Mouse (Mus musculus): ENCODE measurements at regions not wholly inside any gene's neighbourhood (a gene's known extent, or its start where the extent isn't known, plus 50 kb on each side); places are given as distances from the start of the nearest gene placed in this dataset.

DNA sequence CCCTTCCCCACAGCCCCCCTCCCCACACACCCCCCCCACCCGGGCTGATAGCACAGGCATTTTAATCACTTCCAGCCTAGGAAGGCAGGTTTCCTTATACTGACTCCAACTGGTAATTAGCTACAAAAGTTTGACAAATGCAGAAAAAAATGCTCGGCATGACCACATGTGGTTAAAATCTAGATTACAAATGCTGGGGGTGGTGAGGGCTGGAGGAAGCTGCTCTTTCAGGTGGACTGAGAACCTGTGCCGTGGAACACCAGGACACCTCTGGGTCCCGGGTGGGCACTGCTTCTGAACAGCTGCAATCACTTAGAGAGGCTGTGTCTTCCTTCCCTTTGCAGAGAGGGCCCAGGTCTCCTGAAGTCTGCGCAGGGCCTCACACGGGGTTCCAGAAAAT, 358.7 kb downstream of the Nuak1 start:
- DNase-seq (ENCODE audit: low spot score) (no peak), ATAC-seq (ENCODE audit: extremely low read depth, insufficient number of reproducible peaks, low FRiP score, poor library complexity, severe bottlenecking) (no peak)
- TF ChIP-seq GATA1 (IDR thresholded peaks at IDR 0.05; ENCODE audit: borderline replicate concordance, low read length) (no peak), TAL1 (conservative IDR thresholded peaks at IDR 0.05; ENCODE audit: low read depth, low read length) (no peak), CTCF (IDR thresholded peaks at IDR 0.05; ENCODE audit: low read depth, low read length) (no peak), GATA2 (IDR thresholded peaks at IDR 0.05; ENCODE audit: borderline replicate concordance, low read depth, low read length) (no peak), POLR2AphosphoS5 (IDR thresholded peaks at IDR 0.05; ENCODE audit: insufficient replicate concordance, low read depth, low read length) (no peak)
- Histone ChIP-seq H3K4me1 (ENCODE audit: insufficient read depth, low read depth, low read length) (no peaks in the 10 kb centered on the region), H3K9me3 (replicated peaks) (peaks cover 50% of the 10 kb centered on the region), H3K27me3 (ENCODE audit: insufficient read depth, low read length) (no peaks in the 10 kb centered on the region), H3K4me3 (ENCODE audit: low read depth, low read length) (no peak overlapping the region), H3K36me3 (replicated peaks) (no peaks in the 10 kb centered on the region)

DNA sequence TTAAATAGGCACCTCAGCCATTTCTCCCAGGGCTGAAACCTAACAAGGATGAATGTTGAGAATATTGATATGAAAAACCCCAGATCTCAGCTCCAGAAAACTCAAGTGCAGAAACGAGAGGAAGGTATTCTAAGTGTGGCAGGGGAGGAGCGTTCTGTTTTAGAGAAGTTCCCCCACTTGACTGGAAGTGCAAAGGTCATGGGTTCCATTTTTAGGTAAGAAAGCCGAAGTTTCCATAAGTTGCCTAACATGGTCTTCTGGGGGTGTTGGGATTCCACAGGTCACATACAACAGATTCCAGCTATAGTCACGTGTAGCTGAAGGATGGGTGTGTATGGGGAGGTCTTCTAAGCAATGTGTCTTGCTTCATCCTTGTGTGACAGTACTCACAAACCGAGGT, 352.9 kb downstream of the Nuak1 start:
- ATAC-seq (ENCODE audit: extremely low read depth, insufficient number of reproducible peaks, low FRiP score, poor library complexity, severe bottlenecking): no peak
- Histone ChIP-seq H3K9me3 (replicated peaks) (peaks cover 62% of the 10 kb centered on the region), H3K4me1 (ENCODE audit: insufficient read depth, low read depth, low read length) (no peaks in the 10 kb centered on the region), H3K4me3 (ENCODE audit: low read depth, low read length) (no peak overlapping the region), H3K27me3 (ENCODE audit: insufficient read depth, low read length) (no peaks in the 10 kb centered on the region), H3K36me3 (replicated peaks) (no peaks in the 10 kb centered on the region)
- no peak for DNase-seq (ENCODE audit: low spot score)
- TF ChIP-seq CTCF (IDR thresholded peaks at IDR 0.05; ENCODE audit: low read depth, low read length) (no peak), GATA2 (IDR thresholded peaks at IDR 0.05; ENCODE audit: borderline replicate concordance, low read depth, low read length) (no peak), TAL1 (conservative IDR thresholded peaks at IDR 0.05; ENCODE audit: low read depth, low read length) (no peak), GATA1 (IDR thresholded peaks at IDR 0.05; ENCODE audit: borderline replicate concordance, low read length) (no peak)

DNA sequence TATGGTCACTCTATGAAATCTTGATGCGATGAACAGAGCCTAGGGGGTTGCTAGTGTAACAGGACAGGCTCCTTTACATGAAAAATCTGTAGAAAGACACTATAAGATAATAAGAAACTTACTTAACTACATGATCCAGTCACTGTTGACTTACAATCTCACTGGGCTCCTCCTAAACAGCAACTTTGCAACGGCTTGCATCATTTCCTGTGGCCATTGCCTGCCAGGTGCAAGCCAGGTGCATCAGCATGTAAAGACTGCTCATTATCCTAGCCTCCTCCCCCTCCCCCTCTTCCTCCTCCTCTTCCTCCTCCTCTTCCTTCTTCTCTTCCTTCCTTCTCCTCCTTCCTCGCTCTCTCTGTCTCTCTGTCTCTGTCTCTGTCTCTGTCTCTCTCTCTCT, 352.5 kb downstream of the Nuak1 start:
- no peaks in the 10 kb centered on the region for H3K4me1 ChIP-seq (ENCODE audit: insufficient read depth, low read depth, low read length)
- no peak overlapping the region for H3K4me3 ChIP-seq (ENCODE audit: low read depth, low read length)
- TF ChIP-seq TAL1 (conservative IDR thresholded peaks at IDR 0.05; ENCODE audit: low read depth, low read length) (no peak), GATA2 (IDR thresholded peaks at IDR 0.05; ENCODE audit: borderline replicate concordance, low read depth, low read length) (no peak), GATA1 (IDR thresholded peaks at IDR 0.05; ENCODE audit: borderline replicate concordance, low read length) (no peak), POLR2AphosphoS5 (IDR thresholded peaks at IDR 0.05; ENCODE audit: insufficient replicate concordance, low read depth, low read length) (no peak), CTCF (IDR thresholded peaks at IDR 0.05; ENCODE audit: low read depth, low read length) (no peak)
- H3K36me3 ChIP-seq (replicated peaks): no peaks in the 10 kb centered on the region
- peaks cover 61% of the 10 kb centered on the region for H3K9me3 ChIP-seq (replicated peaks)
- no peaks in the 10 kb centered on the region for H3K27me3 ChIP-seq (ENCODE audit: insufficient read depth, low read length)
- DNase-seq (ENCODE audit: low spot score) (no peak), ATAC-seq (ENCODE audit: extremely low read depth, insufficient number of reproducible peaks, low FRiP score, poor library complexity, severe bottlenecking) (no peak)

DNA sequence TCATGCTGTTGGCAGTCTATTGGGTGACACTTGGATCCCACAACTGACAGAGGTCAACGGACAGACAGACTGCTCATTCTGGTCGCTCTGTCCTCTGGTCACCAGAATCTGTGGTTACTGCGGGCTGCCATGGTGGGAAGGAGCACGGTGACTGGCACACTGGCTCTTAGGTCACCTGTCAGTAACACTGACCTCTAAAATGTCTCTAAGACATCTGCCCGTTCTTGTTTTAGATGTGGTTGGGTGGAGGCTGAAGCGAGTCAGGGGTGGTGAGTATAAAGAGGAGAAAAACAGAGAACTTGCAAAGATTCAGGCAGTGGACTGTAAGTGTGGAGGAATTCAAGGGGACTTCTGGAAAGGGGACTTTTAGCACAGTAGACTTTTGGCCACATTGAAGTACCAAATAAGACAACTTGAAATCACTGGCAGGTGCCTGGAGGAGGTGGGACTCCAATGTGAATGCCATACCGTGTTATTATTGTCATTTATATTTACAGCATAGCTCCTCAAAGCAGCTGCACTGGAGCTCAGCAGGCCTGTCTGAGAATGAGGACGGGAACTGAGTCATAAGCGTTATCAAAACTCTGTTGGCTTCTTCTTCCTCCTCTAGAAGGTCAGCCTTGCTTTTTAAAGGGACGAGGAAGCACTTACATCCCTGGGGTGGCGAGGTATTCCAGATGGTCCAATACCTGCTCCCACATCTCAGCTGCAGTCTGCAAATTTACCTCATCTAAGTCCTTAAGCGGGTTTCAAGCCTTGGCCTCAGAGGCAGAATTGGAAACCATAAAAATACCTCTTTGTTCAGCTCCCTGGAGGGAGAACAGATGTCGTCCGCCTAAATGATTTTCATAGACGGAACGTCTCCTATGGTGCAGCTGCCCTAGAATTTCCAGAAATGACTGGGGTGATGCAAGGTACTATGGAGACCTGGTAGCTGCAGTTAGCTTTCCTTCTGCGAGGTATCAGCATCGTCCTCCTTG, 351.3 kb downstream of the Nuak1 start:
- TF ChIP-seq POLR2AphosphoS5 (IDR thresholded peaks at IDR 0.05; ENCODE audit: insufficient replicate concordance, low read depth, low read length) (no peak), TAL1 (conservative IDR thresholded peaks at IDR 0.05; ENCODE audit: low read depth, low read length) (no peak), GATA1 (IDR thresholded peaks at IDR 0.05; ENCODE audit: borderline replicate concordance, low read length) (no peak), GATA2 (IDR thresholded peaks at IDR 0.05; ENCODE audit: borderline replicate concordance, low read depth, low read length) (no peak), CTCF (IDR thresholded peaks at IDR 0.05; ENCODE audit: low read depth, low read length) (no peak)
- DNase-seq (ENCODE audit: low spot score) (no peak), ATAC-seq (ENCODE audit: extremely low read depth, insufficient number of reproducible peaks, low FRiP score, poor library complexity, severe bottlenecking) (no peak)
- H3K9me3 ChIP-seq (replicated peaks): peaks cover 58% of the 10 kb centered on the region
- H3K36me3 ChIP-seq (replicated peaks): no peaks in the 10 kb centered on the region
- H3K27me3 ChIP-seq (ENCODE audit: insufficient read depth, low read length): no peaks in the 10 kb centered on the region
- no peaks in the 10 kb centered on the region for H3K4me1 ChIP-seq (ENCODE audit: insufficient read depth, low read depth, low read length)
- H3K4me3 ChIP-seq (ENCODE audit: low read depth, low read length): no peak overlapping the region

DNA sequence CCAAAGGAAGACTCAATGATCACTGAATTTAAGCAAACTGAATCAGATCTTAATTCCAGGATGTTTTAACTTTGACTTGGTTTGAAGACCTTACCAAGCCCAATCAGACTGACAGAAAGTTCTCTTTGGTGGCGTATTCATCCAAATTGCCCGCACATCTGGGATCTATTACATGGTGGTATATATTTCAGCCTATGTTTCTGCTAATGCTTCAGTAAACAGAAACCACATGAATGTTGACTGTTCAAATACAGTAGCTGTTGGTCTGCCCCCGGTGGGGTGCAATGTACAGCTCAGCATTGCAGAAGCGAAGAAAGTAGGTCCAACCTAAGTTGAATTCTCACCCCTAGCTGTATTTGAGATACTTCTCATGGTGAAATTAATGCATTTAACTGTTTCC, 346.5 kb downstream of the Nuak1 start:
- Histone ChIP-seq H3K27me3 (ENCODE audit: insufficient read depth, low read length) (no peaks in the 10 kb centered on the region), H3K4me3 (ENCODE audit: low read depth, low read length) (no peak overlapping the region), H3K36me3 (replicated peaks) (no peaks in the 10 kb centered on the region), H3K9me3 (replicated peaks) (peaks cover 55% of the 10 kb centered on the region), H3K4me1 (ENCODE audit: insufficient read depth, low read depth, low read length) (no peaks in the 10 kb centered on the region)
- ATAC-seq (ENCODE audit: extremely low read depth, insufficient number of reproducible peaks, low FRiP score, poor library complexity, severe bottlenecking): no peak
- DNase-seq (ENCODE audit: low spot score): no peak
- TF ChIP-seq GATA2 (IDR thresholded peaks at IDR 0.05; ENCODE audit: borderline replicate concordance, low read depth, low read length): no peak
- no peak for TF ChIP-seq GATA1 (IDR thresholded peaks at IDR 0.05; ENCODE audit: borderline replicate concordance, low read length)

DNA sequence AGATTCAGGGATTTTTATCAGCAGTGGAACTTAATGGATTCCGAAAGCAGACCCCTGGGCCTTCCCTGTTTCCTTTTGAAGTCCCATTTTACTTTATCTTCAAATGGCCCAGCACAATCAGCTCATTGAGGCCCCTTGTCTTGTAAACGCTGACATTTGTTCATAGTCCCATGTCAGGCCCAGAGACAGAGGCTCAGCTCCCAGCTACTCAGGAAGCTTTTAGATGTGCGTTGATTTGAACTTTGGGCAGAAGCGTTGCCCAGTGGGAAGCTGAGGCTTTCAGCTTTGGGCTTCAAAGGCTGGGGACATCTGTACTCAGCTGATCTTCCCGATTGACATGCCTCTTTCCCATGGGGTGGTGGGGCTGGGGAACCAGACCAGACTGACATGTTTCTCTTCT, 343.2 kb downstream of the Nuak1 start:
- no peaks in the 10 kb centered on the region for H3K27me3 ChIP-seq (ENCODE audit: insufficient read depth, low read length)
- H3K4me1 ChIP-seq (ENCODE audit: insufficient read depth, low read depth, low read length): no peaks in the 10 kb centered on the region
- no peak overlapping the region for H3K4me3 ChIP-seq (ENCODE audit: low read depth, low read length)
- no peak for DNase-seq (ENCODE audit: low spot score)
- no peaks in the 10 kb centered on the region for H3K36me3 ChIP-seq (replicated peaks)
- peaks cover 50% of the 10 kb centered on the region for H3K9me3 ChIP-seq (replicated peaks)
- no peak for ATAC-seq (ENCODE audit: extremely low read depth, insufficient number of reproducible peaks, low FRiP score, poor library complexity, severe bottlenecking)
- no peak for TF ChIP-seq TAL1 (conservative IDR thresholded peaks at IDR 0.05; ENCODE audit: low read depth, low read length)
- no peak for TF ChIP-seq GATA2 (IDR thresholded peaks at IDR 0.05; ENCODE audit: borderline replicate concordance, low read depth, low read length)
- TF ChIP-seq CTCF (IDR thresholded peaks at IDR 0.05; ENCODE audit: low read depth, low read length): no peak
- no peak for TF ChIP-seq GATA1 (IDR thresholded peaks at IDR 0.05; ENCODE audit: borderline replicate concordance, low read length)
- TF ChIP-seq POLR2AphosphoS5 (IDR thresholded peaks at IDR 0.05; ENCODE audit: insufficient replicate concordance, low read depth, low read length): no peak

Data from G1E (cell line).